Mouse (Mus musculus) neural tube, embryonic 11.5 days (tissue): ENCODE measurements at regions not wholly inside any gene's neighbourhood (a gene's known extent, or its start where the extent isn't known, plus 50 kb on each side); places are given as distances from the start of the nearest gene placed in this dataset.

ENCODE experiments used
- ATAC-seq: fragments of 200-750 bp; cut with Nextera tagmentation; 2 replicates; pipeline ENCODE4 v1.8.0; 2017; ENCODE audit warnings: moderate number of reproducible peaks, mild to moderate bottlenecking, moderate TSS enrichment, moderate library complexity; ENCODE audit not compliant: insufficient read depth, low FRiP score, low TSS enrichment
- DNase-seq: peaks from one replicate; pipeline ENCODE4 v3.0.0-alpha.2; 2015; ENCODE audit warnings: low spot score
- H3K27ac ChIP-seq: fragments of 300-500 bp; sonication (generic); 2 replicates; pipeline ENCODE4 v1.5.1; 2014; ENCODE audit warnings: low read depth, mild to moderate bottlenecking, low read length
- H3K27me3 ChIP-seq: fragments of 300-500 bp; sonication (generic); 2 replicates; pipeline ENCODE4 v1.6.1; 2014; ENCODE audit warnings: mild to moderate bottlenecking, low read length, mixed read lengths; ENCODE audit not compliant: control insufficient read depth, insufficient read depth
- H3K36me3 ChIP-seq: fragments of 300-500 bp; sonication (generic); 2 replicates; pipeline ENCODE4 v1.6.1; 2014; ENCODE audit warnings: mild to moderate bottlenecking, low read length, moderate library complexity, mixed read lengths; ENCODE audit not compliant: control insufficient read depth, insufficient read depth
- H3K4me1 ChIP-seq: fragments of 300-500 bp; sonication (generic); 2 replicates; pipeline ENCODE4 v1.6.1; 2014; ENCODE audit warnings: low read length, mixed read lengths; ENCODE audit not compliant: control insufficient read depth, insufficient read depth
- H3K4me2 ChIP-seq: fragments of 300-500 bp; sonication (generic); 2 replicates; pipeline ENCODE4 v1.6.1; 2014; ENCODE audit warnings: low read depth, mild to moderate bottlenecking, moderate library complexity
- H3K4me3 ChIP-seq: fragments of 300-500 bp; sonication (generic); 2 replicates; pipeline ENCODE4 v1.5.1; 2014; ENCODE audit warnings: low read depth, low read length
- H3K9ac ChIP-seq: fragments of 300-500 bp; sonication (generic); 2 replicates; pipeline ENCODE4 v1.6.1; 2014; ENCODE audit warnings: mild to moderate bottlenecking, low read length
- H3K9me3 ChIP-seq: fragments of 300-500 bp; sonication (generic); 2 replicates; pipeline ENCODE4 v1.6.1; 2016; ENCODE audit warnings: low read length; ENCODE audit not compliant: control insufficient read depth
- WGBS: fragments of 180-500 bp; shearing (Covaris S2); extraction: QIAGEN DNeasy Blood & Tissue Kit; methylation state at CpG from one replicate; pipeline ENCODE4 v1.1.7; 2014; 5-methylcytosine and 5-hydroxymethylcytosine counted together

DNA sequence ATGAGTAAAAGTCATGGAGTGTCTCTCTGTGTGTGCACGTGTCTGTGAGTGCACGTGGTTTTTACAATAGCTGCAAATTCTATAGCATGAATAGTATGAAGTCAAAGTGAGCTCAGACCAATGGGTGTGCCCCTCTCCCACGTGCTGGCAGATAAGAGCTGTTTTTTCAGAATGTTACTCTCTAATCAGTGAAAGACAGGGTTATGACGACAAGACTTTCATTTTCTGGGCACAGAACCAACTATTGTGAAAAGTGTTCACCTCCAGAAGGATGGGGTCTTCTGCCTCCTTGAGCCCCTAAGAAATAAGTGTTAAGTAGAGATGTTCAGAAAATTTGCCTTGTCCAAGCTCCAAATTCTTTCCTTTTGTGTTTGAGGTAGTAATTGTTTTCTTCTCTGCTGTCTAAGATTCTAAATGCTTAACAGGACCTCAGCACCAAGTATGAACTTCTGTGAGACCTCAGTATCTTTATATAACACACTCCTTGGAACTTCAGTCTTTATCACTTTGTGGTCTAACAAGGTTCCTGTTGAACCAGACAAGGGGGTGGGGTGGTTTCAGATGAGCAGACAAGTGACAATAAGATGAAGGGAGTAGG lies 182.8 kb upstream of the P2ry1 start:
- H3K4me3 ChIP-seq, result no peak overlapping the region
- 84% methylated on average over 4 of the region's 4 CpGs for WGBS
- no peaks in the 10 kb centered on the region for H3K9me3 ChIP-seq
- DNase-seq (no peak), ATAC-seq (no peak)
- H3K27ac ChIP-seq, result no peak overlapping the region
- H3K4me1 ChIP-seq, result no peaks in the 10 kb centered on the region
- H3K36me3 ChIP-seq, result no peaks in the 10 kb centered on the region
- H3K9ac ChIP-seq, result no peak overlapping the region
- H3K4me2 ChIP-seq, result no peak overlapping the region
- no peaks in the 10 kb centered on the region for H3K27me3 ChIP-seq

DNA sequence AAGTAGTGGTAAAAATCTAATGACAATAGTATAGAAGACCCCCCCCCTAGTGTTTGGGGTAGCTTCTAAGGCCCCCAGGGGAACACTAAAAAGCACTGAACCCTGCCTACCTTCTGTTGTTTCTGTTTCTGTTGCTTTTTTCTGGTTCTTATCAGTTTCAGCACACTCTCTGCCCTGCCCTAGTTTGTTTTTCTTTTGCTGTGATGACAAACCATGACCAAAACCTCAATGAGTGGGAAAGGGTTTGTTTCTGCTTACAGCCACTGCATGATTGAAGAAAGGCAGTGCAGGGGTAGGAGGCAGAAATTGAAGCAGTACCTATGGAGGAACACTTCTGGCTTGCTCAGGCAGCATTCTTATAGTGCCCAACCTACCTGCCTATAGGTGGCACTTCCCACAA lies 181.1 kb upstream of the P2ry1 start:
- no peaks in the 10 kb centered on the region for H3K9me3 ChIP-seq
- no peaks in the 10 kb centered on the region for H3K27me3 ChIP-seq
- no peak overlapping the region for H3K9ac ChIP-seq
- H3K27ac ChIP-seq, result no peak overlapping the region
- H3K36me3 ChIP-seq, result no peaks in the 10 kb centered on the region
- H3K4me1 ChIP-seq, result no peaks in the 10 kb centered on the region
- ATAC-seq, result no peak
- no peak overlapping the region for H3K4me2 ChIP-seq
- H3K4me3 ChIP-seq, result no peak overlapping the region
- DNase-seq, result no peak

DNA sequence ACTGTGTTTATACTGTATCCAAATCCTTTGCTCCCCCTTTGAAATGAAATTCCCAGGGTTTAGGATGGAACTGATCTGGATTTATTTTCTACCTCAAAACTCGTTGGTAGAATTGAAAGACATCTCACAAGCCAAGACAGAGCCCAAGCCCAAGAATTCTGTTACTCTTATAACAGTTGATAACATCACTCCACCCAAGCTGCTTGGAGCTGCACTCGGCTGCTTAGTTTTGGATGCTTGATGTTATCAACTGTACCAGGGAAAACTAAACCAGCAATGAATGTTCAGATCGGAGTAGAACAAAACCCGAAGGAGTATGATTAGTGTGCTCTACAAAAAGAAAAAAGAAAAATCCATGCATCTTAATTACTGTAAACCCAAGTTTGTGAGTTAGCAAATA lies 175.8 kb upstream of the P2ry1 start:
- ATAC-seq (no peak), DNase-seq (no peak)
- no peak overlapping the region for H3K4me2 ChIP-seq
- 85% methylated on average over 4 of the region's 4 CpGs for WGBS
- H3K4me3 ChIP-seq, result no peak overlapping the region
- no peaks in the 10 kb centered on the region for H3K27me3 ChIP-seq
- no peaks in the 10 kb centered on the region for H3K36me3 ChIP-seq
- no peaks in the 10 kb centered on the region for H3K4me1 ChIP-seq
- no peak overlapping the region for H3K9ac ChIP-seq
- H3K9me3 ChIP-seq, result no peaks in the 10 kb centered on the region
- no peak overlapping the region for H3K27ac ChIP-seq

DNA sequence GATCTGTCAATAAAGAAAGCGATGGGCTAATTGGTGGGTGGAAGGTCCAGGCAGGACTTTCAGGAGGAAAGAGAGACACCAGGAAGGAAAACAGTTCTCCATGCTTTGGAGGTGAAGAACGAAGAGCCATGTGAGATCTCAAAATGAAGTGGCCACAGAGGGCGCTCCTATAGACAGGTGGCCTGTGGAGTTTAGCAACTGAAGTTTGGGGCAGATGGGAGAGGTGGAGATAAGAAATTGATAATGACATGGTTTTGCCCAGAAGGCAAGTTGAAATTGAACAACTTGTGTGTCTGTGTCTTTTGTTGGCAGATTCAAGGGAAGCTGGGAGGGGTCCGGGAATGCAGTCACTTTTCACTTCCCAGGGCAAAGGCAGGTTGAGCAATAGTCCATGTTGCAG lies 170.2 kb upstream of the P2ry1 start:
- Histone ChIP-seq H3K9me3 (no peaks in the 10 kb centered on the region), H3K27ac (no peak overlapping the region), H3K9ac (no peak overlapping the region), H3K4me2 (no peak overlapping the region), H3K36me3 (no peaks in the 10 kb centered on the region), H3K4me3 (no peak overlapping the region), H3K27me3 (no peaks in the 10 kb centered on the region), H3K4me1 (no peaks in the 10 kb centered on the region)
- 91% methylated on average over 4 of the region's 4 CpGs for WGBS
- DNase-seq, result no peak
- no peak for ATAC-seq

DNA sequence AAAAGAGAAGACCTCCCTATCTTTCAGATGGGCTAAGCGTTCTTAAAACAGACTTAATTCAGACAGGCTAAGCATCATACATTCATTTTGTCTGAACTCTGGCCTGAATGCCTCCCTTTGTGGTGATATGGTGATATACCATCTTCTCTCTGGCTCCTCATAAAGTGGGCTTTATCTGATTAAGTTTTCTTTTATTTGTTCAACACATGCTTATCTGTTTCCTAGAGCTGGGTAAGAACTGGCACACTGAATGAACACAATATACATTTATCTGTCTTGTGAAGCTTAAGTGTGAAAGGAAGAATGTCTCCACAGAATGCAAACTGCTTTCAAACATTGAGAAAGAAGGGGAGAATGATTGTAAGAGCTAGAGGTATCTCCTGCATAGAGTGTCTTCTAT lies 160.7 kb upstream of the P2ry1 start:
- WGBS, result 85% methylated on average over 1 of the region's 1 CpGs
- no peak for DNase-seq
- no peaks in the 10 kb centered on the region for H3K4me1 ChIP-seq

DNA sequence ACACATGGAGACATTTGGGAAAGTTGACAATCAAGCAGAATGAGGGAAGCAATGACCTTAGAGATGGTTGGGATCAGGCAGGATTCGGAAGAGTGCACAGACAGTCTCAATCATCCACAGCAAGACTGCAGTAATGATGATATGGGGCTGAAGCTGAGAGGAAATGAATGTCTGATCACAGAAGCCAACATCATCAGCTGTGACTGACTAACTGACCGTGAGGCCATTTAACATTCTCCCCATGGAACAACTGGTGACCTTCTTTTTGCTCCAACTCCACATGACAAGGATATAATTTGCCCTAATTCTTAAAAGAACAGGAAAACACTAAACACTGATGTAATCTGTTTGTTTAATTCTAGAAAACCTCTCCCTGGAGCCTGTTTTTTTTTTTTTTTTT lies 157.3 kb upstream of the P2ry1 start:
- no peak overlapping the region for H3K9ac ChIP-seq
- no peak overlapping the region for H3K27ac ChIP-seq
- no peak overlapping the region for H3K4me2 ChIP-seq
- no peaks in the 10 kb centered on the region for H3K4me1 ChIP-seq
- no peaks in the 10 kb centered on the region for H3K27me3 ChIP-seq
- 92% methylated on average over 2 of the region's 2 CpGs for WGBS
- DNase-seq (no peak), ATAC-seq (no peak)
- H3K4me3 ChIP-seq, result no peak overlapping the region
- no peaks in the 10 kb centered on the region for H3K9me3 ChIP-seq
- no peaks in the 10 kb centered on the region for H3K36me3 ChIP-seq

More for the DNA sequence above, 160.7 kb upstream of the P2ry1 start:
- H3K4me3 ChIP-seq, result no peak overlapping the region
- no peaks in the 10 kb centered on the region for H3K36me3 ChIP-seq
- H3K9me3 ChIP-seq, result no peaks in the 10 kb centered on the region
- H3K27ac ChIP-seq, result no peak overlapping the region
- no peak for ATAC-seq
- no peak overlapping the region for H3K9ac ChIP-seq
- H3K4me2 ChIP-seq, result no peak overlapping the region
- H3K27me3 ChIP-seq, result no peaks in the 10 kb centered on the region

DNA sequence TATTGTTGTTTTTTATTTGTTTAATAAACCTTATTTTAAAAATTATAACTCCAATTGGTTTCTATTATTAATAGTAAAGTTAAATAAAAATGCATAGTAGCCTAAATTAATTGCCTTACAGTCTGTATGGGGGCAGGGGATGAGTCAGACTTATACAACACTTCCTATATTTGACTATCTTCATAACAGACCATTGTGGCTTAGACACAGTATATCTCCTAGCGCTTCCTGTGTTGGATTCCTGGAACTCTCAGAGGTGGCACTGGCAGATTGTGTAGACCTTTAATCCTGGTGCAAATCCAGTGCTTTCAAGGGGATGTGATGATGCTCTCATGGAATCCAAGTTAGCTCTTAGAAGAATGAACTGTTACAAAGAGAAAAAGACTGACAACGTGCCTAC lies 154.2 kb upstream of the P2ry1 start:
- no peaks in the 10 kb centered on the region for H3K9me3 ChIP-seq
- no peak overlapping the region for H3K9ac ChIP-seq
- no peaks in the 10 kb centered on the region for H3K27me3 ChIP-seq
- no peaks in the 10 kb centered on the region for H3K4me1 ChIP-seq
- DNase-seq (no peak), ATAC-seq (no peak)
- no peaks in the 10 kb centered on the region for H3K36me3 ChIP-seq
- no peak overlapping the region for H3K4me3 ChIP-seq
- WGBS, result 92% methylated on average over 2 of the region's 2 CpGs
- no peak overlapping the region for H3K4me2 ChIP-seq
- H3K27ac ChIP-seq, result no peak overlapping the region

DNA sequence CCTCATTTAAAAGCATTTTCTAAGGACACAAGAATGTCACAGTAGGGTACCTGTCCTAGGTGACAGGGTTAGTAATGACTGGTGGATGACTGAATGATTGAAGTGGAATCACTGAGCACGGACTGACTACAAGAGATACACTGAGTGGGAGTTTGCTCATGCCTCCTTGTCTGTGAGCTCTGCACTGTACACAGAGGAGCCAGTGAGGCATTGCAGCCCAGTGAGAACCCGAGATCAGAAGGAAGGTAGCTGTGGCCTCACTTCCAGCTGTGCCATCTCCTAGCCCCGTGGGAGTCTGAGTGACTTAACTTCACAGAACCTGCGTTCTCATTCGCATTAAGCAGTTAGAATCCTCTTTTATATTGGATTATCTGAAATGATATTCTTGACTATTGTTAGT lies 148.8 kb upstream of the P2ry1 start:
- no peak overlapping the region for H3K9ac ChIP-seq
- H3K27me3 ChIP-seq, result no peaks in the 10 kb centered on the region
- WGBS, result 55% methylated on average over 5 of the region's 5 CpGs
- H3K36me3 ChIP-seq, result no peaks in the 10 kb centered on the region
- DNase-seq (no peak), ATAC-seq (no peak)
- H3K4me2 ChIP-seq, result no peak overlapping the region
- no peak overlapping the region for H3K27ac ChIP-seq
- no peak overlapping the region for H3K4me3 ChIP-seq
- no peaks in the 10 kb centered on the region for H3K4me1 ChIP-seq
- no peaks in the 10 kb centered on the region for H3K9me3 ChIP-seq

DNA sequence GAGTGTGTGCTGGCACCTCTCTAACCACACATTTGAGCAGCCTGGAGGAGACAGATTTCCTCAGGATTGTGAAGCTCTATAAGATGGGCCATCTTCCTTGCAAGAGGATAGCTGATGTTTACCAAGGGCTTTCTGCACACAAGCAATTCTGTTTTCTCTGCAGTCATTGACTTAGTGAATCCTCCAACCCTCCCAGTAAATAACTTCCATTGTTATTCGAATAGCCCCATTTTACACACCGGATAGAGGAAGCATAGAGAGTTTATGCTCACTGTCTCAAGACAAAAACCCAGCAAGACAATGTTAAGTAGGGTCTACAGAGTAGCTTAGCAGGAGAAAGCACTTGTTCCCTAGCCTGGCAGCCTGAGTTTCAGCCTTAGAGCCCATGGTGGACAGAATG lies 146.9 kb upstream of the P2ry1 start:
- Histone ChIP-seq H3K9ac (no peak overlapping the region), H3K27me3 (no peaks in the 10 kb centered on the region), H3K4me3 (no peak overlapping the region), H3K27ac (no peak overlapping the region), H3K36me3 (no peaks in the 10 kb centered on the region), H3K4me1 (no peaks in the 10 kb centered on the region), H3K9me3 (no peaks in the 10 kb centered on the region), H3K4me2 (no peak overlapping the region)
- ATAC-seq (no peak), DNase-seq (no peak)
- 53% methylated on average over 2 of the region's 2 CpGs for WGBS
